Mouse (Mus musculus) hindbrain, embryonic 13.5 days (tissue): ENCODE data around the gene Prr32. TPM values are rescaled to one million over a fixed set of nuclear protein-coding genes. Genes with fewer than 3 reads are reported as not detected.

Experiments
- ATAC-seq: fragments of 200-750 bp; cut with Nextera tagmentation; 2 replicates; pipeline ENCODE4 v1.8.0; 2017; ENCODE audit warnings: moderate TSS enrichment; ENCODE audit not compliant: low FRiP score
- H3K27ac ChIP-seq: fragments of 300-500 bp; sonication (generic); 2 replicates; pipeline ENCODE4 v1.5.1; 2015; ENCODE audit warnings: inconsistent platforms, mild to moderate bottlenecking, moderate library complexity
- H3K27me3 ChIP-seq: fragments of 300-500 bp; sonication (generic); 2 replicates; pipeline ENCODE4 v1.6.1; 2015; ENCODE audit warnings: mild to moderate bottlenecking, inconsistent platforms
- H3K36me3 ChIP-seq: fragments of 300-500 bp; sonication (generic); 2 replicates; pipeline ENCODE4 v1.6.1; 2015; ENCODE audit warnings: mild to moderate bottlenecking, inconsistent platforms
- H3K4me1 ChIP-seq: fragments of 300-500 bp; sonication (generic); replicated peaks from 2 replicates; pipeline ENCODE4 v1.6.1; 2015; ENCODE audit warnings: inconsistent platforms
- H3K4me2 ChIP-seq: fragments of 300-500 bp; sonication (generic); 2 replicates; pipeline ENCODE4 v1.6.1; 2015; ENCODE audit warnings: inconsistent platforms, mild to moderate bottlenecking, moderate library complexity
- H3K4me3 ChIP-seq: fragments of 300-500 bp; sonication (generic); 2 replicates; pipeline ENCODE4 v1.5.1; 2015; ENCODE audit warnings: mild to moderate bottlenecking, inconsistent platforms
- H3K9ac ChIP-seq: fragments of 300-500 bp; sonication (generic); 2 replicates; pipeline ENCODE4 v1.6.1; 2015; ENCODE audit warnings: mild to moderate bottlenecking, inconsistent platforms
- H3K9me3 ChIP-seq: fragments of 300-500 bp; sonication (generic); 2 replicates; pipeline ENCODE4 v1.6.1; 2016; ENCODE audit warnings: inconsistent platforms
- WGBS: fragments of 180-500 bp; shearing (Covaris S2); methylation state at CpG from one replicate; pipeline ENCODE4 v1.1.7; 2015; 5-methylcytosine and 5-hydroxymethylcytosine counted together
- polyA plus RNA-seq: library from polyadenylated mRNA; unstranded; fragments of >200 nt; fragmentation: Nextera tagmentation; extraction: Ambion mirVana; gene quantifications from 2 replicates; pipeline ENCODE4 v1.2.1, GENCODE M21; 2015

The Prr32 gene
- 3.8 and 5.9 TPM in 2 replicates for polyA plus RNA-seq

GRCm38 (mm10) chrX:45090604-45091003 is at the start of gene Prr32:
TSS of gene Prr32 (plus strand) at chrX:45090904.
- Histone ChIP-seq H3K9me3 (no peaks in the 10 kb centered on the region), H3K36me3 (no peaks in the 10 kb centered on the region), H3K27me3 (no peaks in the 10 kb centered on the region), H3K4me3 (no peak within 1 kb of the TSS), H3K4me2 (no peak within 1 kb of the TSS), H3K4me1 (no peaks in the 10 kb centered on the region), H3K27ac (no peak within 1 kb of the TSS), H3K9ac (no peak within 1 kb of the TSS)
- 71% methylated on average over 1 of the region's 1 CpGs for WGBS
- no peak for ATAC-seq
